Mouse (Mus musculus) CD4-positive, CD25-positive, alpha-beta regulatory T cell, adult 4 months (primary cell): ENCODE results near the gene Clec12a. TPM values are rescaled to one million over a fixed set of nuclear protein-coding genes. Genes with fewer than 3 reads are reported as not detected.
"Not testable (repeated sequence)": the region's sequence is repeated elsewhere in the genome, so short reads cannot be mapped to it uniquely, and the experiment has no call there.

Source experiments
- ATAC-seq: one replicate; pipeline ENCODE4 v1.8.0; 2017
- polyA plus RNA-seq, 2 experiments: library from polyadenylated mRNA; unstranded; fragments of 100-300 nt; shearing (Covaris generic); gene quantifications; one replicate each; pipeline ENCODE4 v1.2.1; 2017

Gene Clec12a
- 1 to 10 TPM; 1.3 to 1.4 TPM for polyA plus RNA-seq

- not testable (repeated sequence) for ATAC-seq
These were observed at the start of gene Clec12a for GRCm38 (mm10) chr6:129342391-129342790. Gene Clec12a (plus strand): TSS chr6:129342691.

DNA sequence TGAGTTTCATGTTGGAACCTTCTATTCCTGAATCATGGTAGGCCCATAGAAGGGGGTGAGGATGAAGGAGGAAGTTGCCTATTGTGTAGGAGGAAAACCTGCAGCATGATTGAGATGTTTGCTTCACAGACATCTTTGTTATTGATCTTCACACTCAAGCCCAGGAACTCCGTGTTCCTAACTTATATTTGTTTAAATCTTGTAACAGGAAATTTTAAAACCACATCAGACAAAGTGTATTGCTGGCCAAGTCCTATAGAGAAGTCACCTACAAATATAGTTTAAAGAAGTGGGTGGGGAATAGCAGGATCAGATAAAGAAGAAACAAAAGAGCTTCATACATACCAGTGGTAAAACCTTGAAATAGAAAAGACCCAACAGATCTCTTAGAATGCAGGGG, 38.3 kb upstream of the Clec12a start:
- peak; percentile 68 for ATAC-seq

- peak; percentile 17 for ATAC-seq
These were observed 30.0 kb upstream of the Clec12a start for GRCm38 (mm10) chr6:129312499-129312898.

GRCm38 (mm10) chr6:129314655-129315168, 27.8 kb upstream of the Clec12a start:
- ATAC-seq: peak; percentile 64

- ATAC-seq: peak; percentile 38
These were observed 26.8 kb upstream of the Clec12a start for GRCm38 (mm10) chr6:129315698-129316097.

DNA sequence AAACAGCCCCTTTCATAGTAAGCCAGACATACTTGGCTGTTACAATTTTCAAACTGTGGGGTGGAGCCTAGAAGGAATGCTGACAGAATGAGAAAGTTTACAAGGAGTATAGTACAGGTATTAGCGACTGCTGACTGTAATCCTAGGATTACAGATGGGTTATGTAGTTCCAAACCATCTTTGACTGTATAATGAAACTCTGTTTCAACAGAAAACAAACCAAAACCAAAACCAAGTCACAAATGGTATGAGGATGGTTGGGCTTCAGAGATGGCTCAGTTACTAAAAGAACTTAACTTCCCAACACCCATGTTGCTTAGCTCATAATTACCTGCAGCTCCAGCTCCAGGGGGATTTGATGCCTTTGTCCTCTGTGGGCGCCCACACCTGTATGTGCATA, 26.0 kb upstream of the Clec12a start:
- peak; percentile 43 for ATAC-seq

GRCm38 (mm10) chr6:129318395-129318794, 24.1 kb upstream of the Clec12a start:
- peak; percentile 42 for ATAC-seq

- ATAC-seq: no peak
These were observed 23.2 kb upstream of the Clec12a start for GRCm38 (mm10) chr6:129319331-129319730.

DNA sequence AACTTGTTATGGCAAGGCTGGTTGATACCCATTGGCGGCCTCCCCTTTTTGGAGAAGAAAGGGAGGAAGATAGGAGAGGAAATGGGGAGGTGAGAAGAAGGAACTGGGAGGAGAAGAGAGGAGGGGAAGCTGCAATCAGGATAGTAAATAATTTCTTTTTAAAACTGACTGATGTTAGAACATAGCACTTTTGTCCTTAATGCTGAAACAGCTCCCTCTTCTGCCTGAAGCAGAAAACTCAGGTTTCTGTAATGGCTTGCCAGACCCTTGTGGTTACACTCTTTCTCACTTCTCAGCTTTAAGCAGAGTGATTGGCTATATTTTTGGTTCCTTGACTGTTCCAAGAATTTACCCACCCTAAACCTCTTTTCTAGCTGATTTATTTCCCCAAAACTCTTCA, 16.5 kb upstream of the Clec12a start:
- peak; percentile 69 for ATAC-seq

DNA sequence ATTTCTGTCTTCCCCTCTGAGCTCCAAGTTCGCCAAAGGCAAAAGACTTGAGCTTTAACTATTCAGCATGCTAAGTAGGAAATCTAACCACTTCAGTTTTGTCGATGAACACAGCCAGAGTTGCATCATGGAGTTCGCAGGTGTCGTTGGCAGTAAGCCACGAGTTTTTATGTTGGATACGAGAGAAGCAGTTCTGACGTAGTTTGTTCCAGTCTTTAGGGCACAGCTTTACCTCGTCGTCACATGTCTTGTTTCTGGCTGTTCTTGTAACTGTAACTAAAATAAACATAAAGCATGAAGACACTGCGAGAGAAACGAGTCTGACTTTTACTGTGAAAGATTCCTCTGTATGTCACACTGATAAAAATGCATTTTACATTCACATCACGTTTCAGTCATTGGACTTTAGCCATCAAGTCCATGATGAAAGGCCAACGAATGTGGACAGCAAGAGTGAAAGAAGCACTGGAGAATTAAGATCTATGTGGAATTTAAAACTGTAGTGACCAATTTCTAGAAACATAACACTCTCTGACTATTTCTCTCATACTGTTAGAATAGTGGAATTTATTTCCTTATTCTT, 15.8 kb upstream of the Clec12a start:
- ATAC-seq: peak; percentile 70

DNA sequence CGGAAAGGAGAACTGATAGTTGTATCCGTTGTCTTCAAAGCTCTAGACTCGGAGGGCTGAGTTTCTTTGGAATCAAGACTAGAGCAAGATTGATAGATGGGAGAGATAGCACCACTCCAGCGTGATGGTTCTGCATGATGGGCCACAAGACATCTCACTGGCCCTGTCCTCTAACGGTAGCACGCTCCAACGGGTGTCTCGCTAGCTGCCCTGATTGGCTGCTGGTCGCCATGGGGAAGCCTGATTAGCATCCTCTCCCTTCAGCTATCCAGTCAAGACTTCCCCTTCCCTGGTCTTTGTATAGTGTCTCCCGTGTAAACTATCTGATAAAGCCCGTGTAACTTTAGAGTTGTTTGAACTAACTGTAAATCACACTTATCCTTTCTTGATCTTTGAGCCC, 10.9 kb upstream of the Clec12a start, which contains the start of gene 4922502D21Rik:
4922502D21Rik (minus strand) TSS at position 187 of the 400 bp plus-strand sequence.
- no peak for ATAC-seq

- ATAC-seq: peak; percentile 99
These were observed 8.8 kb upstream of the Clec12a start for GRCm38 (mm10) chr6:129333674-129334078.

GRCm38 (mm10) chr6:129337751-129338150, 4.7 kb upstream of the Clec12a start:
- ATAC-seq: no peak

DNA sequence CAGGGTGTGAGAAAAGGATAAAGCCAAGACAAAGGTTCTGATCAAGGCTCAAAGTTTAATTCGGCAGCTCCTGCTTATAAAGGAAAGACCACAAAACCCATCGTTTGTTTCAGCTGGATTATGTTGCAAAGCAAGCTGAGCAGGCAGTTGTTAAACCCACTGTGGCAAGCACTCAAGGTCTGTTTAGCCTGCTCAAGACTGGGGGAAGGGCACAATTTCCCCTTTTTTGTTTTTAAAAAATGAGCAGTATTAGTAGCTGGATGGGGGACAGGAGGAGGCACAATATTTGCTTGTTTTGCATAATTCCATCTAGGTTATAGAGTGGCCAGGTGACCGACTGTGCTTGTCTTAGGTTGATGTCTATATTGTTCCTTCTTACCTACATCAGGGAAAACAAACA, 1.9 kb downstream of the Clec12a start:
- ATAC-seq: no peak

- no peak for ATAC-seq
These were observed 7.2 kb downstream of the Clec12a start for GRCm38 (mm10) chr6:129349524-129350352.

DNA sequence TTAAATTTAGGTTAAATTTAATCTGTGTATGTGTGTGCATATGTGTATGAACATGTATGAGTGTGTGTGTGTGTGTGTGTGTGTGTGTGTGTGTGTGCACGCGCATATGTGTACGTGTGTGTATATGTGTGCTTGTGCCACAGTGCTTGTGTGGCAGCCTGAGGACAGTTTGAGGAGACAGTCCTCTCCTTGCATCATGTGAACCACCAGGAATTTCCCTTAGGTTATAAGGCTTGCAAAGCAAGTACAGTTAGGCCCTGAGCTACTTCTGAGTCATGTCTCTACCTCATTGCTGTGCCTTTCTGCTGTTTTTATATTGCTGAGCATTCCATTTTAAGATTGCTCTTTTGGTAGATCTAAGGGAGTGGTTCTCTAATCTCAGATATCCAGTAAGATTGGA, 8.6 kb downstream of the Clec12a start:
- no peak for ATAC-seq

DNA sequence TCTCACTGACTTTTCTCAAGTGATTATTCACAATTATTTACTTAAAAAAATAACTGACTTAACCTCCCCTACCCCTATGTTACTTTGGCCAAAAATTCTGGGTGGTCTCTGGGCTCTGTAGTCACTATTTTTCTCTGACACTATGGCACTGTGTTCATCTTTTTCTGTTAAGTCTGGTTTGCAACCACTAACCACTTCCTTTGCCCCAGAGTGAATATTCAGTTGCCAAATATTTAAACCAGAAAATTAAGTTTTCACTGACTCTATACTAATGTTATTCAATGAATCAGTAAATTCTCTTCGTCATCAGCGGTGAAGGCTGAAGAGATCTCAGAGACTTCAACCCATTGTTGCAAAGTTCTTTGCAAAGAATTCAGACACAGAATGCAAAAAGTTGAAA, 13.3 kb downstream of the Clec12a start:
- ATAC-seq: no peak

DNA sequence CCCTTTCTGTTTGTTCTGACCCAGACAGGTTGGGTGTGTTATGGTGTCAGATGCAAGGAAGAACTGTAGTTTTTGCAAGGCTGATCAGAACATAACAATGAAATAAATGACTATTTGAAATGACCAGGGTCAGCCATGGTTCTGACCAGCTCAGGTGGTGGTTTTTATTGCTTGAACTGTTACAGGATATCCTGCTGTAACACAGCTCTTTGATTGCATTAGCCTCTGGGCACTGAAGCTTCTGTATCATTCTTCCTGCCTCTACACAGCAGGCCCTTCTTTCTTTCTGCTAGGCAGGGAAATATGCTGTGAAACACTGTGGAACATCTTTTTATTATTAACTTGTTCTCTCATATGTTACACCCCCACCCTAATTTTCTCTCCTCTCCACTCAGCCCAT, 13.9 kb downstream of the Clec12a start:
- ATAC-seq: no peak

DNA sequence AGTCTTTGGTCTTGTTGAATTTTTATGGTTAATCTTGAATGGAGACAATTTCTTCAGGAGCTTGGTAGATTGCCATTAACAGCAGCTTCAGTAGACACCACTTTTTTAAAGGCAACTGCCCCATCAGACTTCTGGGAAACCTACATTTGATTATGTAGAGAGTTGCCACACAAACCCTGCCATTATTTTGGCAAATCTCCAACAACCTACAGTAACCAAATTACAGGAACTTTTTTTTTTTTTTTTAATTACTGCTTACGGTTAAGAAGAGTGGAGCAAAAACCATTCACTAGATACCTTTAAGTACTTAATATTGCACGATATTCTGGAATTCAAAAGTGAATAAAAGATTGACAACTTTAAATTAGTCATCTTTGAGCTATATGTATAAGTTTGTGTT, 17.0 kb downstream of the Clec12a start:
- ATAC-seq: no peak

- ATAC-seq: no peak
These were observed 21.5 kb downstream of the Clec12a start for GRCm38 (mm10) chr6:129363942-129364341.

DNA sequence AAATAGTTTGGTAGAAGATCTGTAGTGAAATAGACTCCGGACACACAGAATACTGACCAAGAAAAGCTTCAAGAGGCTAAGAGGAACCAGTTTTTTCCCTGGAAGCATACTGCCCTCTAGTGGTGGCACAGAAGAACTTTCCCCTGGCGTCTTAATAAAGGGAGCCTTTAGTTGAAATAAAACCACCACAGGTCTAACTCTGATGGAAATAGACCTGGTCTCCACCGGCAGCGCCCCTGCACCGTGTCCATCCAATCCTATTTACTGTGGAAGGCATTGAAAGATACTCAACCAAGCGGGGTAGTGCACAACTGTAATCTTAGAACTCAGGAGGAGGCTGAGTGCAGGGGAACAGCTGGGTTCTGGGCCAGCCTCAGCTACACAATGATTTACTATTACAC, 23.5 kb downstream of the Clec12a start:
- ATAC-seq: peak; percentile 80

DNA sequence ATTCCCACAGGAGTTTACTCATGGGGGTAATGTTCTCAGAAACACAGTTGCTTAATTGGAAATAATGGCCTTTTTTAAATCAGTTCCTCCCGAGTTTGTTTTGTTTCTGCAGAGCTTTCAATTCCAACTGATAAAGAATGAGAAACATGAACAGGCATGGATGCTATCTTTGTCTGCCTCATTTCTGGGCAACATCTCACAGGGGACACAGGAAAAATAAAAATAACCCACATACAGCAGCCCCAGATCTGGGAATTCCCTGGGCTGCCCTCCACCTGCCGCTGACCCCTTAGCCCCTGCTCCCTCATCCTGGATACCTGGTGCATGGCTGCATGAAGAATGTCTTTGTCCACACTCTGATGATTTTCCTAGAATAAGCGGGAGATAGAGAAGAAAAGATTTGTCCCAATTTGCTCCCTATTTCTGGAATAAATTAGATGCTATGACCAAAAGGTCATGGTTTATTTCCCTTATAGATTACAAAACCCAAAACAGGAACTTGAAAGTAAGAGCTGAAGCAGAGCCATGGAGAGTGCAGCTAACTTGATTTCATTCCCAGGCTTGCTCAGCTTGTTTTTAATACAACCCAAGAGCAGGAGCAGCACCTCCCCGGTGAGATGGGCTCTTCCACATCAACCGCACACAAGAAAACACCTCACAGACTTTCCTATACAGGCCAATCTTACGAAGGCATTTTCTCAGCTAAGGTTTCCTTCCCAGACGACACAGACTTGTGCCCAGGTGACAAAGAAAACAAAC, 27.1 kb downstream of the Clec12a start:
- no peak for ATAC-seq

DNA sequence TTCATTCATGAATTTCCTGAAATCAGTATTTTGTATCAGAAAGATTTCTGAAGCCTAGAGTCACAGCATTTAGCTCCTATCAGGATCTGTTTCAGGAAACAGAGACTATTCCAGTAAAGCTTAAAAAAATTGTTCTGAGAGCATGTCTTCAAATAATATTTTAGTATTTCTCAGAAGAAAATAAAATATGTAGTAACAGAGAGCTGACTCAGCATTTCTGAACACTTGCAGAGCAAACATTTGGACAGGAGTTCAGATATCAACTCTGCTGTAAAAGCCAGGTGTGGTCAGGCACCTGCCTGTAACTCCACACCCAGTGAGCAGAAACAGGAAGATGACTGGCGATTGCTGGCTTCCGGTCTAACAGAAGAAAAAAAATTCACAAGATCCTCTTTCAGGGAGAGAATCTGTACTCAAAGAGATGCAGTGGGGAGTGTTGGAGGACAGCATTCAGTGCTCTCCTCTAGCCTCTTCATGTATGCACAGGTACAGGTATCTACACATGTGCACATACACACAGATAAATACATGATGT, 32.5 kb downstream of the Clec12a start:
- ATAC-seq: no peak
